Mouse (Mus musculus) midbrain, embryonic 15.5 days (tissue): ENCODE measurements around the gene Stk38. TPM values are rescaled to one million over a fixed set of nuclear protein-coding genes. Genes with fewer than 3 reads are reported as not detected.

ENCODE experiments used
- ATAC-seq: fragments of 200-750 bp; cut with Nextera tagmentation; replicated peaks from 2 replicates; pipeline ENCODE4 v1.8.0; 2017; ENCODE audit warnings: moderate TSS enrichment
- H3K27ac ChIP-seq: fragments of 300-500 bp; sonication (generic); 2 replicates; pipeline ENCODE4 v1.5.1; 2015; ENCODE audit warnings: mild to moderate bottlenecking, inconsistent platforms
- H3K27me3 ChIP-seq: fragments of 300-500 bp; sonication (generic); replicated peaks from 2 replicates; pipeline ENCODE4 v1.6.1; 2015; ENCODE audit warnings: inconsistent platforms
- H3K36me3 ChIP-seq: fragments of 300-500 bp; sonication (generic); replicated peaks from 2 replicates; pipeline ENCODE4 v1.6.1; 2015; ENCODE audit warnings: inconsistent platforms
- H3K4me1 ChIP-seq: fragments of 300-500 bp; sonication (generic); 2 replicates; pipeline ENCODE4 v1.6.1; 2015; ENCODE audit warnings: inconsistent platforms
- H3K4me2 ChIP-seq: fragments of 300-500 bp; sonication (generic); 2 replicates; pipeline ENCODE4 v1.6.1; 2015; ENCODE audit warnings: inconsistent platforms, mild to moderate bottlenecking, moderate library complexity
- H3K4me3 ChIP-seq: fragments of 300-500 bp; sonication (generic); 2 replicates; pipeline ENCODE4 v1.5.1; 2015; ENCODE audit warnings: mild to moderate bottlenecking, inconsistent platforms
- H3K9ac ChIP-seq: fragments of 300-500 bp; sonication (generic); 2 replicates; pipeline ENCODE4 v1.6.1; 2015; ENCODE audit warnings: mild to moderate bottlenecking, inconsistent platforms
- H3K9me3 ChIP-seq: fragments of 300-500 bp; sonication (generic); 2 replicates; pipeline ENCODE4 v1.6.1; 2016; ENCODE audit warnings: inconsistent platforms
- WGBS: fragments of 180-500 bp; shearing (Covaris S2); methylation state at CpG from one replicate; pipeline ENCODE4 v1.1.7; 2015; ENCODE audit warnings: mixed read lengths; 5-methylcytosine and 5-hydroxymethylcytosine counted together
- polyA plus RNA-seq: library from polyadenylated mRNA; unstranded; fragments of >200 nt; fragmentation: Nextera tagmentation; extraction: Ambion mirVana; gene quantifications from 2 replicates; pipeline ENCODE4 v1.2.1, GENCODE M21; 2015

Stk38 gene
- polyA plus RNA-seq, 1 experiment from 2014 or later: 105 TPM

GRCm38 (mm10) chr17:28942101-28942500 lies 65.7 kb downstream of the Stk38 start:
- H3K4me1 ChIP-seq: no peaks in the 10 kb centered on the region
- H3K9me3 ChIP-seq: no peaks in the 10 kb centered on the region
- no peaks in the 10 kb centered on the region for H3K27me3 ChIP-seq
- H3K4me2 ChIP-seq: no peak overlapping the region
- no peak overlapping the region for H3K27ac ChIP-seq
- no peak overlapping the region for H3K4me3 ChIP-seq
- ATAC-seq: no peak
- 87% methylated on average over 10 of the region's 11 CpGs for WGBS
- H3K36me3 ChIP-seq: no peaks in the 10 kb centered on the region
- no peak overlapping the region for H3K9ac ChIP-seq

- no peak overlapping the region for H3K4me3 ChIP-seq
- H3K36me3 ChIP-seq: no peaks in the 10 kb centered on the region
- H3K9me3 ChIP-seq: no peaks in the 10 kb centered on the region
- no peak for ATAC-seq
- 88% methylated on average over 25 of the region's 25 CpGs for WGBS
- no peak overlapping the region for H3K9ac ChIP-seq
- H3K27me3 ChIP-seq: no peaks in the 10 kb centered on the region
- H3K4me1 ChIP-seq: no peaks in the 10 kb centered on the region
- H3K4me2 ChIP-seq: no peak overlapping the region
- H3K27ac ChIP-seq: no peak overlapping the region
Observed at GRCm38 (mm10) chr17:28940776-28941555, 66.8 kb downstream of the Stk38 start.

GRCm38 (mm10) chr17:28936622-28937345 lies 71.0 kb downstream of the Stk38 start:
- no peak overlapping the region for H3K27ac ChIP-seq
- no peak for ATAC-seq
- 84% methylated on average over 10 of the region's 10 CpGs for WGBS
- no peaks in the 10 kb centered on the region for H3K4me1 ChIP-seq
- no peak overlapping the region for H3K9ac ChIP-seq
- no peaks in the 10 kb centered on the region for H3K27me3 ChIP-seq
- H3K9me3 ChIP-seq: no peaks in the 10 kb centered on the region
- H3K36me3 ChIP-seq: no peaks in the 10 kb centered on the region
- H3K4me3 ChIP-seq: no peak overlapping the region
- no peak overlapping the region for H3K4me2 ChIP-seq

GRCm38 (mm10) chr17:28936133-28936532 lies 71.7 kb downstream of the Stk38 start:
- Histone ChIP-seq H3K27me3 (no peaks in the 10 kb centered on the region), H3K9me3 (no peaks in the 10 kb centered on the region), H3K4me1 (no peaks in the 10 kb centered on the region), H3K27ac (no peak overlapping the region), H3K4me2 (no peak overlapping the region), H3K4me3 (no peak overlapping the region), H3K9ac (no peak overlapping the region), H3K36me3 (no peaks in the 10 kb centered on the region)
- 86% methylated on average over 7 of the region's 7 CpGs for WGBS
- ATAC-seq: no peak

- 82% methylated on average over 19 of the region's 19 CpGs for WGBS
- ATAC-seq: no peak
- H3K36me3 ChIP-seq: no peaks in the 10 kb centered on the region
- H3K27ac ChIP-seq: no peak overlapping the region
- no peak overlapping the region for H3K4me2 ChIP-seq
- no peak overlapping the region for H3K9ac ChIP-seq
- no peak overlapping the region for H3K4me3 ChIP-seq
- peaks cover 8% of the 10 kb centered on the region for H3K4me1 ChIP-seq
- no peaks in the 10 kb centered on the region for H3K27me3 ChIP-seq
- H3K9me3 ChIP-seq: no peaks in the 10 kb centered on the region
Observed at GRCm38 (mm10) chr17:28934120-28934916, 73.5 kb downstream of the Stk38 start.

GRCm38 (mm10) chr17:28932274-28932673 lies 75.5 kb downstream of the Stk38 start:
- Histone ChIP-seq H3K9ac (no peak overlapping the region), H3K4me1 (peaks cover 8% of the 10 kb centered on the region), H3K27me3 (no peaks in the 10 kb centered on the region), H3K36me3 (no peaks in the 10 kb centered on the region), H3K27ac (no peak overlapping the region), H3K9me3 (no peaks in the 10 kb centered on the region), H3K4me3 (no peak overlapping the region), H3K4me2 (no peak overlapping the region)
- WGBS: 81% methylated on average over 4 of the region's 4 CpGs
- ATAC-seq: no peak

GRCm38 (mm10) chr17:28931436-28932211 lies 76.2 kb downstream of the Stk38 start:
- H3K9me3 ChIP-seq: no peaks in the 10 kb centered on the region
- 91% methylated on average over 18 of the region's 18 CpGs for WGBS
- H3K27me3 ChIP-seq: no peaks in the 10 kb centered on the region
- no peaks in the 10 kb centered on the region for H3K36me3 ChIP-seq
- no peak overlapping the region for H3K4me2 ChIP-seq
- no peak overlapping the region for H3K4me3 ChIP-seq
- no peak overlapping the region for H3K9ac ChIP-seq
- ATAC-seq: no peak
- no peak overlapping the region for H3K27ac ChIP-seq
- peaks cover 8% of the 10 kb centered on the region for H3K4me1 ChIP-seq

- Histone ChIP-seq H3K27me3 (no peaks in the 10 kb centered on the region), H3K9ac (no peak overlapping the region), H3K36me3 (no peaks in the 10 kb centered on the region), H3K9me3 (no peaks in the 10 kb centered on the region), H3K4me3 (no peak overlapping the region), H3K4me1 (peaks cover 8% of the 10 kb centered on the region), H3K27ac (peak overlapping the region; percentile 49; the same call in 1 of the 2 replicates), H3K4me2 (no peak overlapping the region)
- ATAC-seq: 0 out of 2 replicates have a peak, but pooled peaks have one; percentile 20
- WGBS: 38% methylated on average over 14 of the region's 14 CpGs
Observed at GRCm38 (mm10) chr17:28930392-28931074, 77.3 kb downstream of the Stk38 start.

GRCm38 (mm10) chr17:28929369-28929768 lies 78.4 kb downstream of the Stk38 start:
- H3K27ac ChIP-seq: no peak overlapping the region
- no peaks in the 10 kb centered on the region for H3K36me3 ChIP-seq
- peaks cover 8% of the 10 kb centered on the region for H3K4me1 ChIP-seq
- H3K9ac ChIP-seq: no peak overlapping the region
- ATAC-seq: no peak
- no peak overlapping the region for H3K4me2 ChIP-seq
- H3K9me3 ChIP-seq: no peaks in the 10 kb centered on the region
- no peak overlapping the region for H3K4me3 ChIP-seq
- 96% methylated on average over 4 of the region's 4 CpGs for WGBS
- H3K27me3 ChIP-seq: no peaks in the 10 kb centered on the region

GRCm38 (mm10) chr17:28928004-28928403 lies 79.8 kb downstream of the Stk38 start:
- Histone ChIP-seq H3K4me2 (no peak overlapping the region), H3K4me1 (peaks cover 8% of the 10 kb centered on the region), H3K27me3 (no peaks in the 10 kb centered on the region), H3K9me3 (no peaks in the 10 kb centered on the region), H3K27ac (no peak overlapping the region), H3K36me3 (no peaks in the 10 kb centered on the region), H3K4me3 (no peak overlapping the region), H3K9ac (no peak overlapping the region)
- no peak for ATAC-seq
- whole genome bisulfite sequencing: 89% methylated on average over 9 of the region's 9 CpGs

GRCm38 (mm10) chr17:28926866-28927635 lies 80.7 kb downstream of the Stk38 start:
- Histone ChIP-seq H3K27me3 (no peaks in the 10 kb centered on the region), H3K4me3 (no peak overlapping the region), H3K27ac (no peak overlapping the region), H3K4me1 (peaks cover 8% of the 10 kb centered on the region), H3K9ac (no peak overlapping the region), H3K9me3 (no peaks in the 10 kb centered on the region), H3K4me2 (no peak overlapping the region), H3K36me3 (no peaks in the 10 kb centered on the region)
- WGBS: 43% methylated on average over 15 of the region's 15 CpGs
- no peak for ATAC-seq
